Mouse (Mus musculus) stomach, postnatal 0 days (tissue): ENCODE data around the gene Fam193b. TPM values are rescaled to one million over a fixed set of nuclear protein-coding genes. Genes with fewer than 3 reads are reported as not detected.

Experiments used
- ATAC-seq: fragments of 200-750 bp; cut with Nextera tagmentation; 2 replicates; pipeline ENCODE4 v1.8.0; 2017; ENCODE audit not compliant: low FRiP score, low TSS enrichment
- DNase-seq: peaks from one replicate; pipeline ENCODE4 v3.0.0-alpha.2; 2016; ENCODE audit warnings: low spot score
- H3K27ac ChIP-seq: fragments of 300-500 bp; sonication (generic); replicated peaks from 2 replicates; pipeline ENCODE4 v1.5.1; 2014; ENCODE audit warnings: mild to moderate bottlenecking, control low read depth
- H3K27me3 ChIP-seq: fragments of 300-500 bp; sonication (generic); 2 replicates; pipeline ENCODE4 v1.6.1; 2014; ENCODE audit warnings: low read length; ENCODE audit not compliant: control insufficient read depth, insufficient read depth
- H3K36me3 ChIP-seq: fragments of 300-500 bp; sonication (generic); 2 replicates; pipeline ENCODE4 v1.6.1; 2014; ENCODE audit warnings: low read length, mixed read lengths; ENCODE audit not compliant: control insufficient read depth, insufficient read depth
- H3K4me1 ChIP-seq: fragments of 300-500 bp; sonication (generic); replicated peaks from 2 replicates; pipeline ENCODE4 v1.6.1; 2014; ENCODE audit warnings: antibody characterized with exemption; ENCODE audit not compliant: control insufficient read depth, insufficient read depth
- H3K4me2 ChIP-seq: fragments of 300-500 bp; sonication (generic); replicated peaks from 2 replicates; pipeline ENCODE4 v1.6.1; 2014; ENCODE audit warnings: low read depth, mild to moderate bottlenecking, control low read depth, moderate library complexity
- H3K4me3 ChIP-seq: fragments of 300-500 bp; sonication (generic); 2 replicates; pipeline ENCODE4 v1.5.1; 2014; ENCODE audit warnings: low read depth, low read length, control low read depth
- H3K9ac ChIP-seq: fragments of 300-500 bp; sonication (generic); 2 replicates; pipeline ENCODE4 v1.6.1; 2014; ENCODE audit warnings: mild to moderate bottlenecking, low read length, control low read depth, mixed read lengths
- H3K9me3 ChIP-seq: fragments of 300-500 bp; sonication (generic); 2 replicates; pipeline ENCODE4 v1.6.1; 2016; ENCODE audit warnings: low read length; ENCODE audit not compliant: control insufficient read depth
- CTCF ChIP-seq: IDR thresholded peaks from 2 replicates; pipeline ENCODE4 v1.5.1; 2016; ENCODE audit warnings: antibody characterized with exemption, low read depth, mild to moderate bottlenecking, moderate library complexity
- EP300 ChIP-seq: optimal IDR thresholded peaks from 2 replicates; pipeline ENCODE3; 2016; ENCODE audit warnings: antibody characterized with exemption
- WGBS: fragments of 180-500 bp; shearing (Covaris S2); extraction: QIAGEN DNeasy Blood & Tissue Kit; methylation state at CpG from one replicate; pipeline ENCODE4 v1.1.7; 2014; 5-methylcytosine and 5-hydroxymethylcytosine counted together
- microRNA-seq: library from miRNA; unstranded; fragments of <30 nt; microRNA quantifications from one replicate; pipeline ENCODE4, GENCODE M21; 2016
- polyA plus RNA-seq: library from polyadenylated mRNA; unstranded; fragments of >200 nt; fragmentation: Nextera tagmentation; extraction: Ambion mirVana; gene quantifications from 2 replicates; pipeline ENCODE4 v1.2.1, GENCODE M21; 2015

The Fam193b gene
- polyA plus RNA-seq, 1 experiment from 2014 or later = 10.2 TPM

DNA sequence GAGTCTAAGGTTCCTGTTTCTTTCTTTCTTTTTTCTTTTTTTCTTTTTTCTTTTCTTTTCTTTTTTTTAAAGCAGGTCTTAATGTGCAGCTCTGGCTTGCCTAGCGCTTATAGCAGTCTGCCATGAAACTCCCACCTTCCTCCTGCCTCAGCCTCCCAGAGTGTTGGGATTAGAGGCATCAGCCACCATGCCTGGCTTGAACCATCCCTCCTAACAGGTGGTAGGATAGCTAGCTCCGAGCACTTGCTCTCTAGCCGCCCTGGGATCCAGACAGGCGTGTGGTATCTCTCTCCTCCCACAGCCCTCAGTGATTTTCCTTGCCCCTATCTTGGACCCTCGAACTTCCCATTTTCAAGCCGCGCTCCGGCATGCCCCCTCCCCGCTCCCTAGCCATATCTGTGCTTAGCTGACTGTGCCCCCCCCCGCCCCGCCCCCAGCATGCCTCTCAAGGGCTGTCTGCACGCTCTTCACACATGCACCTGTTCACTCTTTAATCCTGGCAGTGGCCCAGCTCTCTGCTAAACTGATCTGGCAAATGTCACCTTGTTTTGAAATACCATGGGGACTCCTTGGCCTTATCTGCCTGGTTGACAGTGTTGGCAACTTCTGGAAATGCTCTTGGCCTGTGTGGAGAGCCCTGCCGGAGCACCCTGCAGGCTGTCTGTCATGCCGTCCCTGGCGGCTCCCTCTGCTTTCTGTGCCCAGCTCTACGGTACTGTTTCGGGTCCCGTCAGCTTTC is 75.9 kb downstream of the Fam193b start:
- WGBS = 24% methylated on average over 17 of the region's 18 CpGs
- peak; percentile 69 for DNase-seq
- Histone ChIP-seq H3K9ac (no peak overlapping the region), H3K36me3 (peaks cover 12% of the 10 kb centered on the region), H3K4me3 (no peak overlapping the region), H3K4me2 (no peak overlapping the region), H3K27ac (no peak overlapping the region), H3K4me1 (no peaks in the 10 kb centered on the region), H3K27me3 (peaks cover 2% of the 10 kb centered on the region; the same call in 1 of the 2 replicates), H3K9me3 (no peaks in the 10 kb centered on the region)
- peak; percentile 61 for ATAC-seq
- TF ChIP-seq CTCF = no peak
- no peak for TF ChIP-seq EP300

DNA sequence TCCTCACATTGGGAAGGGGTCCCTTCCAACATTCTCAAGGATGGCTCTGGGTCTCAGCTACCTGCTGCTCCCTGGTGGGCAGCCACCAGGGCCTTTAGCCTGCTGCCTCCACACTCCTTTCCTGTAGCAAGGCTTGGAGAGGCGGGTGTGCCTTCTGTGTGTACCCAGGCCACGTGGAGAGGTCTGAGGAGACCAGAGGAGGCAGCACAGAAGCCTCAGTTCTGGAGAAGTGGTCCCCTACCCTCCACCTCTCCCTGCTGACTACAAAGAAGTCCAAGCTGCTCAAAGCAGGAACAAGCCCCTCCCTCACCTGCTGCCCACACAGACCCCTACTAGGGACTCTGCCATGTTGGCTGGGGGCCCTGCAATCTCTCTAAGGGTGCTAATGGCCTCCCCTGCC is 76.7 kb downstream of the Fam193b start:
- Histone ChIP-seq H3K9ac (no peak overlapping the region), H3K4me1 (no peaks in the 10 kb centered on the region), H3K9me3 (no peaks in the 10 kb centered on the region), H3K4me3 (no peak overlapping the region), H3K4me2 (no peak overlapping the region), H3K36me3 (peaks cover 12% of the 10 kb centered on the region), H3K27me3 (peaks cover 2% of the 10 kb centered on the region; the same call in 1 of the 2 replicates), H3K27ac (no peak overlapping the region)
- ATAC-seq (peak; percentile 38), DNase-seq (no peak)
- TF ChIP-seq CTCF (0 out of 2 replicates have a peak, but pooled peaks have one; percentile 16), EP300 (no peak)
- WGBS = 25% methylated on average over 2 of the region's 2 CpGs

Small RNA genes within 50 kb of the gene (microRNA-seq; reads per million reads assigned to microRNA genes)
- gene Mir6945 = 2.9 reads per million

Other genes with a start within 250 kb of the Fam193b start
- gene Rab24, start 249.2 kb downstream of the Fam193b start, polyA plus RNA-seq = 79.7 and 85.3 TPM in 2 replicates
- 9.7 and 12.4 TPM in 2 replicates for gene Mxd3, start 241.3 kb downstream of the Fam193b start, polyA plus RNA-seq
- gene Lman2, start 208.3 kb downstream of the Fam193b start, polyA plus RNA-seq = 73.7 and 76.5 TPM in 2 replicates
- gene Rgs14, start 201.4 kb downstream of the Fam193b start, polyA plus RNA-seq = 0.51 and 0.73 TPM in 2 replicates
- gene Slc34a1, start 172.9 kb downstream of the Fam193b start, polyA plus RNA-seq = not detected in 2 replicates
- not detected in 2 replicates for gene Pfn3, start 155.9 kb downstream of the Fam193b start, polyA plus RNA-seq
- gene F12, start 144.3 kb downstream of the Fam193b start, polyA plus RNA-seq = 0.41 and 0.68 TPM in 2 replicates
- 17.7 and 19.0 TPM in 2 replicates for gene Grk6, start 126.0 kb downstream of the Fam193b start, polyA plus RNA-seq
- gene Prr7, start 106.9 kb downstream of the Fam193b start, polyA plus RNA-seq = 0.13 and 0.28 TPM in 2 replicates
- gene Dbn1, start 83.0 kb downstream of the Fam193b start, polyA plus RNA-seq = 39.3 and 40.4 TPM in 2 replicates
- gene Pdlim7, start 57.4 kb downstream of the Fam193b start, polyA plus RNA-seq = 174 and 193 TPM in 2 replicates
- 1.0 and 1.3 TPM in 2 replicates for gene Dok3, start 41.8 kb downstream of the Fam193b start, polyA plus RNA-seq
- 24.2 and 25.6 TPM in 2 replicates for gene Ddx41, start 34.5 kb downstream of the Fam193b start, polyA plus RNA-seq
- gene Tmed9, start 2.6 kb upstream of the Fam193b start, polyA plus RNA-seq = 123 and 136 TPM in 2 replicates
- gene B4galt7, start 28.8 kb upstream of the Fam193b start, polyA plus RNA-seq = 15.9 and 16.0 TPM in 2 replicates
- 32.0 and 33.0 TPM in 2 replicates for gene Caml, start 51.9 kb upstream of the Fam193b start, polyA plus RNA-seq
- gene Ddx46, start 63.9 kb upstream of the Fam193b start, polyA plus RNA-seq = 14.9 and 15.2 TPM in 2 replicates
- 25.4 and 26.1 TPM in 2 replicates for gene B230219D22Rik, start 122.0 kb upstream of the Fam193b start, polyA plus RNA-seq
- gene Txndc15, start 143.5 kb upstream of the Fam193b start, polyA plus RNA-seq = 62.8 and 63.6 TPM in 2 replicates
- gene Pcbd2, start 156.2 kb upstream of the Fam193b start, polyA plus RNA-seq = 71.2 and 73.9 TPM in 2 replicates
- gene Catsper3, start 213.4 kb upstream of the Fam193b start, polyA plus RNA-seq = 0.07 and 0.13 TPM in 2 replicates